Mouse (Mus musculus) erythroblast, adult 5-6 weeks (primary cell): ENCODE measurements around the gene Lin7b. TPM values are rescaled to one million over a fixed set of nuclear protein-coding genes. Genes with fewer than 3 reads are reported as not detected.
"Not testable (repeated sequence)": the region's sequence is repeated elsewhere in the genome, so short reads cannot be mapped to it uniquely, and the experiment has no call there.

Experiments
- ATAC-seq: replicated peaks from 2 replicates; pipeline ENCODE4 v1.8.0; 2016; ENCODE audit warnings: moderate number of reproducible peaks, mild to moderate bottlenecking, moderate TSS enrichment, inconsistent platforms; ENCODE audit not compliant: poor library complexity, low FRiP score, severe bottlenecking
- total RNA-seq, 2 experiments: library from RNA; stranded (forward) in 1 of 2; stranded (reverse) in 1 of 2; fragments of 150-400 nt in 1 of 2; fragments of 200-764, 138-1000 nt in 1 of 2; gene quantifications; 2 replicates each; pipeline versions ENCODE4 v1.2.3 to v1.2.4; 2015 to 2017; ENCODE audit warnings: low replicate concordance in 2 of 2

Gene Lin7b
- total RNA-seq, 2 experiments from 2014 or later, result 5.4 TPM; not detected in 1

DNA sequence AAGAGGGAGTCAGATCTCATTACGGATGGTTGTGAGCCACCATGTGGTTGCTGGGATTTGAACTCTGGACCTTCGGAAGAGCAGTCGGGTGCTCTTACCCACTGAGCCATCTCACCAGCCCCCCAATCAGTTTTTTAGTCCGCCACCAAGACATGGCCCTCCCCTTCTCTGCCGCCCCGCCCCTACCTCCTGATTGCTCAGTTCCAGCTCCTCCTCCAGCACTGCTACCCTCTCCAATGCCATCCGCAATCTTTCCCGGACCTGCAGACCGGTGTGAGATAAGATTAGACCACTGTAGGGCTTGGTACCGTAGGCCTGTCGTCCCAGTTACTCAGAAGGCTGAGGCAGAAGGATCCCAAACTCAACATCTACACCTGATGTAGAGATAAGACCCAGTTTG lies 11.3 kb downstream of the Lin7b start:
- ATAC-seq, result not testable (repeated sequence)

GRCm38 (mm10) chr7:45356087-45356486 lies 14.3 kb downstream of the Lin7b start:
- no peak for ATAC-seq

GRCm38 (mm10) chr7:45355318-45356020 lies 14.9 kb downstream of the Lin7b start:
- ATAC-seq, result no peak

- ATAC-seq, result no peak
Observed at GRCm38 (mm10) chr7:45353041-45353440, 17.3 kb downstream of the Lin7b start.

GRCm38 (mm10) chr7:45346905-45347304 lies 23.5 kb downstream of the Lin7b start:
- no peak for ATAC-seq

GRCm38 (mm10) chr7:45343543-45343942 lies 26.8 kb downstream of the Lin7b start:
- ATAC-seq, result no peak

DNA sequence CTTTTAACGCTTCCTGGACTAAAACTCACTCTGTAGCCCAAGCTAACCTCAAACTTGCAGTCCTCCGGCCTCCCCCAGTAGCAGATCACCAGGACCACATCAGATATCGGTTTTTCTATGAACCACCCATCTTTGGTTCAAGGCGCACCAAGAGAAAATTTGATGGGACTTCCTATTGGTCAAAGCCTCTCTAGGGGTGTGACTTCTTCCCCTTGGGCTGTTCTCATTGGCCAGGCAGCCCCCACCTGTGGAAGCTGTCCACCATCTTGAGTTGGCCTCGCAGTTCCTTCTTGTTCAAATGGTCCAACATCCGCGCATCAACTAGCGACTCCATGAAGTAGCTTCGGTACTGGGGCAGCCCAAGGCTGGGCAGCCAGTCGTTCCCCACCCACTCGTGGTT lies 28.3 kb downstream of the Lin7b start:
- ATAC-seq, result no peak

DNA sequence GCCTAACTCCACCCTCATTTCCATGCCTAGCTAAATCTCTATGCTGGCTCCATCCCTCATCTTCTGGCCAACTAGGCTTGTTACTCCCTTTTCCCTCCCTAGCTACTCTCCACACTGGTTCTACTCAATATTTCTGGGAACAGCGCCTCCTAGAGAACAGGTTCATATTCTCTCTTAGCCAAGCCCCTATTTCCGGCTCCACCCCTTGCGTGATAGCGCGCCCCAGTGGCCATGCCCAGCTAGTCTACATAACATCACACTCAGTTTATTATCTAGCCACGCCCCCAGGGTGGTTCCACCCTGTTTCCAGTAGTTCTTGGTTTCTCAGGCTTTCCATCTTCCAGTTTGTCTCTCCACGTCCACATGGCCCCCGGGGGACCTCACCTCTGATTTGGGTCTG lies 29.1 kb downstream of the Lin7b start:
- peak; percentile 50 for ATAC-seq

DNA sequence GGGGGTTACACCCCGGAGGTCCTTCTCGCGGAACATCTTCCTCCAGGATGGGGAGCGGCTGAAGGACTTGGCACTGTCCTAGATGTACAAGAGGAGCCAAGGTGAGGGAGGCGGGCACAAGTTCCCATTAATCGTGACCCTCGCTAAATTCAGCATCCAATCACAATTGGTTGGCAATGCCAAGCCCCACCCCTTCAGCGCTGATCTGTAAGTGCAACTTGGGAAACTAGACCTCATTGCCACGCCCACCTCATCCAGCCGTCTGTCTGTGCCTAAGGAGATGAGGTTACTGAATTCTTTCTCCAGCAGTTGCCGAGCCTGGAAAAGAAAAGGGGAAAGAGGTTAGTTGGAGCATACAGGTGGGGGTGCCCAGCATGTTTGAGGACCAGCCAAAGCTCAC lies 29.7 kb downstream of the Lin7b start:
- ATAC-seq, result 0 out of 2 replicates have a peak, but pooled peaks have one; percentile 29

- no peak for ATAC-seq
Observed at GRCm38 (mm10) chr7:45340066-45340442, 30.3 kb downstream of the Lin7b start.

GRCm38 (mm10) chr7:45339410-45340065 lies 30.8 kb downstream of the Lin7b start:
- peak; percentile 54 for ATAC-seq

- no peak for ATAC-seq
Observed at GRCm38 (mm10) chr7:45338161-45338911, 32.0 kb downstream of the Lin7b start.

DNA sequence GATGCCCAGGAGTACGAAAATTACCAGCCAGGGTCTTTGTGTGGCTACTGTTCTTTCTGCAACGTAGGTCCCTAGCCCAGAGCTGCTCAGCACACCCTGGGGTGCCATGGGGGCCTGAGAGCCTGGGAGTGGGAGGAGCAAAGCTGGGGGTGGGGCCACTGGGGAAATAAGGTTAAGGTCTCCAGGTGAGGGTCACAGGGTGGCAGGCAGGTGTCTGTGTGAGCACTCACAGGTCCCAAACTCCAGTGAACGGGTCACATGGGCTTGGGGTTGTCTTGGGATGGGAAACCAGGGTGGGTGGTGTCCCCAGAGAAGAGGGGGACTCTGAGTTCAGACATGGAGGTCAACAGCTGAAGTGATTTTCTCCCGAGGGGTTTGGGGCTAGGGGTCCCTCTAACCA lies 32.9 kb downstream of the Lin7b start:
- no peak for ATAC-seq

- ATAC-seq, result no peak
Observed at GRCm38 (mm10) chr7:45336319-45336718, 34.1 kb downstream of the Lin7b start.

GRCm38 (mm10) chr7:45335056-45335455 lies 35.3 kb downstream of the Lin7b start, which contains the start of gene Hrc:
TSS of gene Hrc (plus strand) at chr7:45335290.
- ATAC-seq, result no peak

DNA sequence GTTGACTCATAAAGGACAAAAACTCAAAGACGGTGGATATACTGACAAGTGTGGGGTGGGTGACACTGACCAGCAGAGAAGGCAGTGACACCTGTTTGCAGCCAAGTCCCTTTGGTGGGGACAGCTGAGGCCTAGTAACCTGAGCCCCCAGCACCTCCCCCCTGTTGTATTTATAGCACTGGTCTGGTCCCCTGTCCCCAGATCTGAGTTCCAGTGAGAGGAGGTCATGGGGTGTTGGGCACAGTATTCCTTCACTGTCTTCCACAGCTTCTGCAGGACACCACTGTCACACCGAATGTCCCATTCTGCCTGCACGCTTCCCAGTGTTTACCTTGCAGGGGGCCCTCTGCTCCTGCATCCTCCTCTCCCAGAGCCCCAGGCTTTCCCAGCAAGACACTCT lies 35.8 kb downstream of the Lin7b start:
- ATAC-seq, result no peak

DNA sequence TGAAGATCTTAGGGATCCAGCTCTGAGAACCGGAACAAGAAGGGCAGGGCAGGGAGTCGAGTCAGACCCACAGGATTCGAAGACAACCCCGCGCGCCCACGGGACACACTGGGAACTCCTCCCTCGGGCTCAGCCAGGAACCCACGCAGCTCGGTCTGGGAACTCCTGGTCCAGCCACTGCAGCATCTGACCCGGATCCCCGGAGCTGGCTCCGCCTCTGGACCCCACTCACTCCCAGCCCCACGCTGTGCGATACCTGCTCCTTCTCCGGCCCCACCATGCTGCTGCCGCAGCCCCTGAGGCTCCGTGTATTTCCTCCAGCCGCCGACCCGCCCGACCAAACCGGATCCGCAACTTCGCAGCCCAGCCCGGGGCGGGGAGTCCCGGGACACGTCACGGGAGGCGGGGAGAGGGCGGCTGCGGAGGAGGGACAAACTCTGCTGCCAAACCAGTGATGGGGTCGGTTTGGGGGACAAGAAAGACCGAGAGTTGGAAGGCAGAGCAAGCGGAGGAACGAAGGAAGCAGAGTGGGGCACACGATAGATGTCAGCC lies 36.9 kb downstream of the Lin7b start, which contains the start of gene Trpm4:
Gene Trpm4 (minus strand): TSS at position 350 of the 552 bp plus-strand sequence.
- no peak for ATAC-seq

GRCm38 (mm10) chr7:45332685-45333425 lies 37.5 kb downstream of the Lin7b start:
- no peak for ATAC-seq

DNA sequence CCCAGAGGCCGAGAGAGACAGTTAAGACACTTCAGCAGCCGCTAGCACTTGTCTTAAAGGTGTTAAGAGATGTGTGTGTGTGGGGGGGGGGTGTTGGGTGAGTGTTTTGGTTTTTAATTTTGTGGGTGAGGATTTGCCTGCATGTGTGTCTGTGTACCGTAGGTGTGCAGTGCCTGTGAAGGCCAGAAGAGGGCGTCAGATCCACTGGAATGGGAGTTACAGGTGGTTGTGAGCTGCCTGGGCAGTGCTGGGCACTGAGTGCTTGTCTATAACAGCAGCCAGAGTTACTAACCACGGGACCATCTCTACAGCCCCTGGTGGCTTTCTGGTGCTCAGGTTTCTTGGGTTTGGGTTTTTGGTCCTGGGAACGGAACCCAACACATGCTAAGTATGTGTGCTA lies 38.9 kb downstream of the Lin7b start:
- no peak for ATAC-seq
